Mouse (Mus musculus): ENCODE data around the gene Rras. TPM values are rescaled to one million over a fixed set of nuclear protein-coding genes. Genes with fewer than 3 reads are reported as not detected.

Rras gene
- polyA plus RNA-seq, 1 experiment from 2014 or later = 81.5 TPM

DNA sequence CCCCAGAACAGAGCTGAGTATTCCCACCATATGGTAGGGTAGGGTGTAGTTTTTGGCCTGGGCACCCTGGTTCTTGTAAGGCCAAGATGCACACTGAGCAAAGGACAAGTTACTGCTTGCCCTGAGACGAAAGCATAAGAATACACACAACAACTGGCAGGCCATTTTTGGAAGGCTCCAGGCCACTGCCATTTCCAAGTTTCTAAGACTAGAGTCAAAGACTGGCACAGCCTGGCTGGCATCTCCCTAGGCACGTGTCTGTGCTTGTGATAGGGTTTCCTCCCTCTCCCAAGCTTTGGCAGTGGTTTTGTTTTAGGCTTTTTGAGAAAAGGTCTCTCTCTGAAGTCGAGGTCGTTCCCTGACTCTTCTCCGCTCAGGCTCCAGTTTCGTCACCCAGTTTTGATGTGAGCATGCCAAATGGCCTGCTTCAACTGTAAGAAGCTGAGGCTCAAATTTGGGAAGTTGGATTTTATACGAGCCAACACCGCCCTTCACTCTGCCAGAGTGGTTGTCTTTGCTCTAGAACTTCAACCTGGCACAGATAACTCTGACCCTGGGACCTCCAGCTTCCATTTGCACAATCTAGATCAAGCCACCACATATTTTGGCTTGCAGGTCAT lies 8.0 kb downstream of the Rras start:
- no peaks in the 10 kb centered on the region for H3K4me1 ChIP-seq (replicated peaks; ENCODE audit: control insufficient read depth, insufficient read depth)
- no peak overlapping the region for H3K9ac ChIP-seq (ENCODE audit: low read length)
- H3K36me3 ChIP-seq (ENCODE audit: control insufficient read depth, insufficient read depth, low read length) = peaks cover 24% of the 10 kb centered on the region
- no peak overlapping the region for H3K4me3 ChIP-seq (ENCODE audit: low read depth, low read length)
- no peak; the same call in 1 of the 2 replicates for ATAC-seq (ENCODE audit: low FRiP score, low TSS enrichment)
- H3K27me3 ChIP-seq (ENCODE audit: control insufficient read depth, insufficient read depth, low read length) = no peaks in the 10 kb centered on the region
- no peak for DNase-seq (ENCODE audit: low spot score)
- TF ChIP-seq EP300 (optimal IDR thresholded peaks at IDR 0.05) (no peak), CTCF (IDR thresholded peaks at IDR 0.05; ENCODE audit: low read depth) (no peak)
- no peaks in the 10 kb centered on the region for H3K9me3 ChIP-seq (ENCODE audit: control insufficient read depth, low read length)
- no peak overlapping the region for H3K4me2 ChIP-seq (replicated peaks; ENCODE audit: low read depth)
- WGBS = 54% methylated on average over 8 of the region's 8 CpGs
- H3K27ac ChIP-seq (replicated peaks) = peak overlapping the region; percentile 69

DNA sequence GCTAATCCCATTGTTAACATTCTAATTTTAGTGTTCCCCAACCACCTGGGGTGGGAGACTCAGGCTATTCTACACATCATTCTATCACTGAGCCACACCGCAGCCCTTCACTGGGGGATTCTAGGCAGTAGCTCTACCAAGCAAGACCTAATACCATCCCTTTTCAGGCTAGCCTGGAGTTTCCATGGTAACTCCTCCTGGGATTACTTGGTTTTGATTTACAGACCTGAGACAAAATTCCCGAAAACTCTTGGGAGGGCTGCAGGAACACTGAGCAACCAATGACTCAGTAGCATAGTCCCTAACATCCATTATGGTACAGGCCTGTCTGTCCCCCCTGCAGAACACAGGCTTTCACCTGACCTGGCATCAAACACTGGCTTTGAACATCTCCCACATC lies 8.5 kb downstream of the Rras start:
- Histone ChIP-seq H3K4me2 (replicated peaks; ENCODE audit: low read depth) (no peak overlapping the region), H3K27me3 (ENCODE audit: control insufficient read depth, insufficient read depth, low read length) (no peaks in the 10 kb centered on the region)

DNA sequence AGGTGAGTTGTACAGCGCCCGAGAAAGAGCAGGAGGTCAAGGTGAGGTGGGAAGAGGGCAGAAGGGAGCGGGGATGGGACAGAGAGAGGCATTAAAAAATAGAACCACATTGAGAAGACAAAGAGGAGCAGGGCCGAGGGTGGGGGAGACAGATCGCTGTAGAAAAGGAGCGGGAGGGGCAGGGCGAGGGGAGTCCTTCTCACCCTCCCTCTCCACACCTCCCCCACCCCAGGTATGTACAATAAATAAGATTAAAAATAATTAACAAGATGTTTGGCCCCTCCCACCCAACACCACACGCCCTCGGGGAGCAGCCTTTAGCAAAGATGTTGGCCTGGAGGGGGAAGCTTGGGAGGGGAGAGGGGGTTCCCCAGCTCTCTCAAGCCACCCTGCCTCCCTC lies 10.0 kb downstream of the Rras start:
- ATAC-seq (ENCODE audit: low FRiP score, low TSS enrichment) (no peak), DNase-seq (ENCODE audit: low spot score) (no peak)
- Histone ChIP-seq H3K27me3 (ENCODE audit: control insufficient read depth, insufficient read depth, low read length) (no peaks in the 10 kb centered on the region), H3K4me2 (replicated peaks; ENCODE audit: low read depth) (no peak overlapping the region), H3K4me3 (ENCODE audit: low read depth, low read length) (no peak overlapping the region), H3K9me3 (ENCODE audit: control insufficient read depth, low read length) (no peaks in the 10 kb centered on the region), H3K27ac (replicated peaks) (no peak overlapping the region), H3K36me3 (ENCODE audit: control insufficient read depth, insufficient read depth, low read length) (peaks cover 33% of the 10 kb centered on the region), H3K9ac (ENCODE audit: low read length) (no peak overlapping the region), H3K4me1 (replicated peaks; ENCODE audit: control insufficient read depth, insufficient read depth) (no peaks in the 10 kb centered on the region)
- TF ChIP-seq CTCF (IDR thresholded peaks at IDR 0.05; ENCODE audit: low read depth) (no peak), EP300 (optimal IDR thresholded peaks at IDR 0.05) (no peak)
- WGBS = 78% methylated on average over 9 of the region's 9 CpGs

More for the DNA sequence above, 8.5 kb downstream of the Rras start:
- WGBS = 60% methylated on average over 2 of the region's 2 CpGs
- Histone ChIP-seq H3K27ac (replicated peaks) (peak overlapping the region; percentile 69), H3K36me3 (ENCODE audit: control insufficient read depth, insufficient read depth, low read length) (peaks cover 29% of the 10 kb centered on the region), H3K4me1 (replicated peaks; ENCODE audit: control insufficient read depth, insufficient read depth) (no peaks in the 10 kb centered on the region), H3K9me3 (ENCODE audit: control insufficient read depth, low read length) (no peaks in the 10 kb centered on the region), H3K4me3 (ENCODE audit: low read depth, low read length) (no peak overlapping the region), H3K9ac (ENCODE audit: low read length) (no peak overlapping the region)
- TF ChIP-seq CTCF (IDR thresholded peaks at IDR 0.05; ENCODE audit: low read depth) = no peak
- TF ChIP-seq EP300 (optimal IDR thresholded peaks at IDR 0.05) = no peak
- no peak for ATAC-seq (ENCODE audit: low FRiP score, low TSS enrichment)
- DNase-seq (ENCODE audit: low spot score) = no peak

DNA sequence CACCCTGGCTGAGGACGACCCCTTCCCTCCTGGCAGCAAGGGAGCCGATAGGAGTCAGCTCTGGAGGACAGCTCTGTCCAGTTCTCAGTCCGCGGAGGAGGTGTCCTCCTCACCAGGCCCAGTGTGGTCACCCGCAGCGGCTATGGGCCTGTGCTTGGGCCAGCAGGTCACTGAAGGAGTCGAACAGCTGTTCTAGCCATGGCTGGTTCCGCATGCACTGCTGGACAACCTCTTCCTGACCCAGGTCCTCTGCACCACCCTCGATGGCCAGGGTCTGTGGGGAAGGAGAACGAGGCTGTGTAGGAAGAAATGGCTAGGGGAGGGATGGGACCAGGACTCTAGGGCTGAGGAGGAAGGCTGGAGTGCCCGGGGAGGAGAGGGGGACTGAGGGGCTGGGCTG lies 10.6 kb downstream of the Rras start:
- ATAC-seq (ENCODE audit: low FRiP score, low TSS enrichment) (no peak), DNase-seq (ENCODE audit: low spot score) (no peak)
- Histone ChIP-seq H3K36me3 (ENCODE audit: control insufficient read depth, insufficient read depth, low read length) (peaks cover 38% of the 10 kb centered on the region), H3K4me1 (replicated peaks; ENCODE audit: control insufficient read depth, insufficient read depth) (no peaks in the 10 kb centered on the region), H3K27ac (replicated peaks) (no peak overlapping the region), H3K27me3 (ENCODE audit: control insufficient read depth, insufficient read depth, low read length) (no peaks in the 10 kb centered on the region), H3K4me2 (replicated peaks; ENCODE audit: low read depth) (no peak overlapping the region), H3K9ac (ENCODE audit: low read length) (no peak overlapping the region), H3K4me3 (ENCODE audit: low read depth, low read length) (no peak overlapping the region), H3K9me3 (ENCODE audit: control insufficient read depth, low read length) (no peaks in the 10 kb centered on the region)
- TF ChIP-seq CTCF (IDR thresholded peaks at IDR 0.05; ENCODE audit: low read depth) (no peak), EP300 (optimal IDR thresholded peaks at IDR 0.05) (no peak)
- WGBS = 84% methylated on average over 11 of the region's 11 CpGs

DNA sequence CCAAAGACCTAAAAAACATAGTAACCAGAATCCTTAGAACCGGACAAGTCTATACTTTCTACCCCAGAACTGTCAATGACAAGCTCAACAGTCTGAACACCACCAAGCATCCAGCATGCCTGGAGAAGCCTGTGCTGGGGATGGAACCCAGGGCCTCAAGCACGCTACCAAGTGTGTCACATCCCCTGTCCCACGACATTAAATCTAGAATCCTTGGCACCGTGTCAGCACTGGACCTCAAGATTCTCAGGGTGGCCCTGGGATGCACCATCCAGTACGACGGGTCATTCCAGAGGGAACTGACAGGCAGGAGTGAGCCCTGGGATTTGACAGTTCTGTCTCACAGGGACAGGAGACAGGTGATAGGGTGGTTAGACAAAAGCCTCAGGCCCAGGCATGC lies 12.2 kb downstream of the Rras start:
- Histone ChIP-seq H3K4me1 (replicated peaks; ENCODE audit: control insufficient read depth, insufficient read depth) (no peaks in the 10 kb centered on the region), H3K9me3 (ENCODE audit: control insufficient read depth, low read length) (no peaks in the 10 kb centered on the region), H3K9ac (ENCODE audit: low read length) (no peak overlapping the region), H3K27ac (replicated peaks) (no peak overlapping the region), H3K4me3 (ENCODE audit: low read depth, low read length) (no peak overlapping the region), H3K27me3 (ENCODE audit: control insufficient read depth, insufficient read depth, low read length) (no peaks in the 10 kb centered on the region), H3K4me2 (replicated peaks; ENCODE audit: low read depth) (no peak overlapping the region), H3K36me3 (ENCODE audit: control insufficient read depth, insufficient read depth, low read length) (peaks cover 54% of the 10 kb centered on the region)
- TF ChIP-seq EP300 (optimal IDR thresholded peaks at IDR 0.05) (no peak), CTCF (IDR thresholded peaks at IDR 0.05; ENCODE audit: low read depth) (no peak)
- WGBS = 86% methylated on average over 6 of the region's 6 CpGs
- DNase-seq (ENCODE audit: low spot score) (peak; percentile 12), ATAC-seq (ENCODE audit: low FRiP score, low TSS enrichment) (no peak)

DNA sequence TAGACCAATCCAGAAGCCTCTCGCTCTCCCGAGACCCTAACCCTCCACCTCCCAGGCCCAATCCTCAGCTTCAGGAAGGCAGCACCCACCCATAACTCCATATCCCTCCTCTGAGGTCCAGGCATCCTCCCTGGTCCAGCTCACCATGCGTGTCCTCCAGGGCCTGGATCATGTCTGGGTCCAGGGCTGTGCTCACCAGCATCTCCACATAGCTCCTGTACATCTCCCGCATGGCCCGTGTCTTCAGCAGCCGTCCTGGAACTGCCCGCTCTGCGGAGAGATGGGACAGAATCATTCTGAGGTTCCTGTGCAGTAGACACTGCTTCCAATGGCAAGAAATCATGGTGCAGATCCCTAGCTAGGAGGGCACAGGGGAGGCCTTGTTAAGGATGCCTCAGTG lies 13.1 kb downstream of the Rras start:
- ATAC-seq (ENCODE audit: low FRiP score, low TSS enrichment) (no peak), DNase-seq (ENCODE audit: low spot score) (no peak)
- TF ChIP-seq CTCF (IDR thresholded peaks at IDR 0.05; ENCODE audit: low read depth) = no peak
- no peak for TF ChIP-seq EP300 (optimal IDR thresholded peaks at IDR 0.05)
- 95% methylated on average over 8 of the region's 8 CpGs for WGBS
- Histone ChIP-seq H3K36me3 (ENCODE audit: control insufficient read depth, insufficient read depth, low read length) (peaks cover 61% of the 10 kb centered on the region), H3K4me2 (replicated peaks; ENCODE audit: low read depth) (no peak overlapping the region), H3K27me3 (ENCODE audit: control insufficient read depth, insufficient read depth, low read length) (no peaks in the 10 kb centered on the region), H3K4me1 (replicated peaks; ENCODE audit: control insufficient read depth, insufficient read depth) (no peaks in the 10 kb centered on the region), H3K9ac (ENCODE audit: low read length) (no peak overlapping the region), H3K27ac (replicated peaks) (no peak overlapping the region), H3K9me3 (ENCODE audit: control insufficient read depth, low read length) (no peaks in the 10 kb centered on the region), H3K4me3 (ENCODE audit: low read depth, low read length) (no peak overlapping the region)
